Mouse (Mus musculus): ENCODE data around the gene Tmem204. TPM values are rescaled to one million over a fixed set of nuclear protein-coding genes. Genes with fewer than 3 reads are reported as not detected.
A peak's percentile ranks its signal among the peaks of the same experiment; 100 is the strongest.

Tmem204 gene
- polyA plus RNA-seq, 1 experiment from 2014 or later, result 10.7 TPM

GRCm38 (mm10) chr17:25115664-25116432, 32.5 kb upstream of the Tmem204 start, which contains the start of gene Telo2:
Gene Telo2, minus strand, starts transcription at chr17:25115967.
- 0 out of 2 replicates have a peak, but pooled peaks cover 2% of the 10 kb centered on the region for H3K27me3 ChIP-seq (ENCODE audit: control insufficient read depth, insufficient read depth, low read length)
- 0 out of 2 replicates have a peak, but pooled peaks cover 3% of the 10 kb centered on the region for H3K4me1 ChIP-seq (replicated peaks; ENCODE audit: control insufficient read depth, insufficient read depth, low read length)
- WGBS, result 6% methylated on average over 40 of the region's 40 CpGs
- peak within 1 kb of the TSS; percentile 79 for H3K27ac ChIP-seq (ENCODE audit: low read depth, low read length)
- DNase-seq (ENCODE audit: low spot score), result peak; percentile 95
- 0 out of 2 replicates have a peak, but pooled peaks cover under 1% of the 10 kb centered on the region for H3K36me3 ChIP-seq (ENCODE audit: control insufficient read depth, insufficient read depth, low read length)
- H3K4me2 ChIP-seq (replicated peaks; ENCODE audit: low read depth, low read length), result peak within 1 kb of the TSS; percentile 98
- peak within 1 kb of the TSS; percentile 60 for H3K9ac ChIP-seq (ENCODE audit: low read depth, low read length)
- H3K9me3 ChIP-seq (ENCODE audit: control insufficient read depth, low read length), result no peaks in the 10 kb centered on the region
- H3K4me3 ChIP-seq (ENCODE audit: low read depth, low read length), result peak within 1 kb of the TSS; percentile 57
- ATAC-seq (ENCODE audit: low FRiP score), result peak; percentile 93

GRCm38 (mm10) chr17:25114908-25115645, 31.7 kb upstream of the Tmem204 start:
- H3K27ac ChIP-seq (ENCODE audit: low read depth, low read length), result peak overlapping the region; percentile 79
- peak overlapping the region; percentile 60 for H3K9ac ChIP-seq (ENCODE audit: low read depth, low read length)
- WGBS, result 13% methylated on average over 23 of the region's 23 CpGs
- no peaks in the 10 kb centered on the region for H3K9me3 ChIP-seq (ENCODE audit: control insufficient read depth, low read length)
- peak overlapping the region; percentile 98 for H3K4me2 ChIP-seq (replicated peaks; ENCODE audit: low read depth, low read length)
- 0 out of 2 replicates have a peak, but pooled peaks cover 3% of the 10 kb centered on the region for H3K4me1 ChIP-seq (replicated peaks; ENCODE audit: control insufficient read depth, insufficient read depth, low read length)
- ATAC-seq (ENCODE audit: low FRiP score) (no peak), DNase-seq (ENCODE audit: low spot score) (no peak)
- 0 out of 2 replicates have a peak, but pooled peaks cover 3% of the 10 kb centered on the region for H3K36me3 ChIP-seq (ENCODE audit: control insufficient read depth, insufficient read depth, low read length)
- H3K4me3 ChIP-seq (ENCODE audit: low read depth, low read length), result peak overlapping the region; percentile 57
- no peaks in the 10 kb centered on the region for H3K27me3 ChIP-seq (ENCODE audit: control insufficient read depth, insufficient read depth, low read length)

GRCm38 (mm10) chr17:25112423-25112810, 29.0 kb upstream of the Tmem204 start:
- ATAC-seq (ENCODE audit: low FRiP score), result no peak
- Histone ChIP-seq H3K9me3 (ENCODE audit: control insufficient read depth, low read length) (no peaks in the 10 kb centered on the region), H3K36me3 (ENCODE audit: control insufficient read depth, insufficient read depth, low read length) (0 out of 2 replicates have a peak, but pooled peaks cover 3% of the 10 kb centered on the region)

GRCm38 (mm10) chr17:25111739-25112422, 28.5 kb upstream of the Tmem204 start:
- Histone ChIP-seq H3K4me1 (replicated peaks; ENCODE audit: control insufficient read depth, insufficient read depth, low read length) (0 out of 2 replicates have a peak, but pooled peaks cover 3% of the 10 kb centered on the region), H3K9ac (ENCODE audit: low read depth, low read length) (no peak overlapping the region), H3K36me3 (ENCODE audit: control insufficient read depth, insufficient read depth, low read length) (0 out of 2 replicates have a peak, but pooled peaks cover 3% of the 10 kb centered on the region), H3K4me3 (ENCODE audit: low read depth, low read length) (no peak overlapping the region), H3K9me3 (ENCODE audit: control insufficient read depth, low read length) (no peaks in the 10 kb centered on the region), H3K27me3 (ENCODE audit: control insufficient read depth, insufficient read depth, low read length) (no peaks in the 10 kb centered on the region), H3K27ac (ENCODE audit: low read depth, low read length) (no peak overlapping the region), H3K4me2 (replicated peaks; ENCODE audit: low read depth, low read length) (no peak overlapping the region)
- DNase-seq (ENCODE audit: low spot score), result no peak
- 86% methylated on average over 8 of the region's 8 CpGs for WGBS
- no peak for ATAC-seq (ENCODE audit: low FRiP score)

More at GRCm38 (mm10) chr17:25112423-25112810, 29.0 kb upstream of the Tmem204 start:
- Histone ChIP-seq H3K4me2 (replicated peaks; ENCODE audit: low read depth, low read length) (no peak overlapping the region), H3K27ac (ENCODE audit: low read depth, low read length) (no peak overlapping the region), H3K4me3 (ENCODE audit: low read depth, low read length) (no peak overlapping the region), H3K9ac (ENCODE audit: low read depth, low read length) (no peak overlapping the region), H3K27me3 (ENCODE audit: control insufficient read depth, insufficient read depth, low read length) (no peaks in the 10 kb centered on the region), H3K4me1 (replicated peaks; ENCODE audit: control insufficient read depth, insufficient read depth, low read length) (0 out of 2 replicates have a peak, but pooled peaks cover 3% of the 10 kb centered on the region)
- no peak for DNase-seq (ENCODE audit: low spot score)
- WGBS, result 81% methylated on average over 3 of the region's 3 CpGs

GRCm38 (mm10) chr17:25111220-25111619, 27.8 kb upstream of the Tmem204 start:
- Histone ChIP-seq H3K36me3 (ENCODE audit: control insufficient read depth, insufficient read depth, low read length) (0 out of 2 replicates have a peak, but pooled peaks cover 3% of the 10 kb centered on the region), H3K27ac (ENCODE audit: low read depth, low read length) (no peak overlapping the region), H3K4me3 (ENCODE audit: low read depth, low read length) (no peak overlapping the region), H3K4me2 (replicated peaks; ENCODE audit: low read depth, low read length) (no peak overlapping the region), H3K27me3 (ENCODE audit: control insufficient read depth, insufficient read depth, low read length) (no peaks in the 10 kb centered on the region), H3K9ac (ENCODE audit: low read depth, low read length) (no peak overlapping the region), H3K4me1 (replicated peaks; ENCODE audit: control insufficient read depth, insufficient read depth, low read length) (0 out of 2 replicates have a peak, but pooled peaks cover 3% of the 10 kb centered on the region), H3K9me3 (ENCODE audit: control insufficient read depth, low read length) (no peaks in the 10 kb centered on the region)
- DNase-seq (ENCODE audit: low spot score) (no peak), ATAC-seq (ENCODE audit: low FRiP score) (no peak)
- WGBS, result 89% methylated on average over 5 of the region's 5 CpGs

DNA sequence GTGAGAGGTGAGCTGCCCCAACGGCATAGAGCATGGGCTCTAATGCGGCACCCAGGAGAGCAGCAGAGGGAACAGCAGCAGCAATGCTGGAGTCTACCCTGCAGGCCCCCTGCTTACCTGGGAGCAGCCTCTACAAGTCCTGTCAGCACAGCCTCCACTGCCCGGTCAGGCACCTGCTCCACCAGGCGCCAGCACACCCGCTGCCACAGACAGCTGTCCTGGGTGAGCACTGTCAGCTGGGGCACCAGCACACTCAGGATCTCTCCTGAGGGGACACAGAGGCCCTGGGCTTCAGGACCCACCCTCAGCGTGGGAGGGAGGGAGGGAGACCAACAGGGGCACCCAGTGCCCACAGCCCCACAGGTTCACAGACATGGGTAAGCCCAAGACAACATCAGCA, 27.2 kb upstream of the Tmem204 start:
- no peaks in the 10 kb centered on the region for H3K9me3 ChIP-seq (ENCODE audit: control insufficient read depth, low read length)
- ATAC-seq (ENCODE audit: low FRiP score), result no peak
- no peak overlapping the region for H3K9ac ChIP-seq (ENCODE audit: low read depth, low read length)
- WGBS, result 92% methylated on average over 6 of the region's 6 CpGs
- no peaks in the 10 kb centered on the region for H3K27me3 ChIP-seq (ENCODE audit: control insufficient read depth, insufficient read depth, low read length)
- H3K4me3 ChIP-seq (ENCODE audit: low read depth, low read length), result no peak overlapping the region
- no peak for DNase-seq (ENCODE audit: low spot score)
- no peak overlapping the region for H3K27ac ChIP-seq (ENCODE audit: low read depth, low read length)
- 0 out of 2 replicates have a peak, but pooled peaks cover 3% of the 10 kb centered on the region for H3K4me1 ChIP-seq (replicated peaks; ENCODE audit: control insufficient read depth, insufficient read depth, low read length)
- no peak overlapping the region for H3K4me2 ChIP-seq (replicated peaks; ENCODE audit: low read depth, low read length)
- H3K36me3 ChIP-seq (ENCODE audit: control insufficient read depth, insufficient read depth, low read length), result 0 out of 2 replicates have a peak, but pooled peaks cover 3% of the 10 kb centered on the region

DNA sequence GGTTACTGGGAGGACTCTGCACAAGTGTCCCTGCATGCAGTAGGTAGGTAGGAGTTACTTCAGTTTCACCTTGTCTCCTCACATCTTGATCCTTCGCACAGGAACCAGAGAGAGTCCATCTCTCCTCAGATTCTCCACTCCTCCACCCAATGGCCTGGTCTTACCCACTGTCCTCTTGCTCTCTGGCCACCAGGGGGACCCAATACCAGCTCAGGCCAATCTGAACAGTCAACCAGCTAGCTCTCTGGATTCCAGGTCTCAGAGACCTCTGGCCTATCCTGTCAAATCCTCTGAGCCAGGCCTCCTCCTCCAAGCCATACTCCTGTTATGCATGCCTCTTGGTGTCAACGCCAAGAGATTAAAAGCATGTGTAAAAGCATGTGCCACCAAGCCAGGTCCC, 26.2 kb upstream of the Tmem204 start:
- peaks cover 3% of the 10 kb centered on the region; the same call in 1 of the 2 replicates for H3K36me3 ChIP-seq (ENCODE audit: control insufficient read depth, insufficient read depth, low read length)
- 91% methylated on average over 2 of the region's 2 CpGs for WGBS
- peak; percentile 53 for DNase-seq (ENCODE audit: low spot score)

GRCm38 (mm10) chr17:25107786-25108185, 24.4 kb upstream of the Tmem204 start:
- H3K9me3 ChIP-seq (ENCODE audit: control insufficient read depth, low read length), result no peaks in the 10 kb centered on the region
- H3K4me3 ChIP-seq (ENCODE audit: low read depth, low read length), result no peak overlapping the region
- H3K9ac ChIP-seq (ENCODE audit: low read depth, low read length), result no peak overlapping the region
- no peaks in the 10 kb centered on the region for H3K4me1 ChIP-seq (replicated peaks; ENCODE audit: control insufficient read depth, insufficient read depth, low read length)
- 86% methylated on average over 9 of the region's 16 CpGs for WGBS
- H3K27ac ChIP-seq (ENCODE audit: low read depth, low read length), result no peak overlapping the region
- ATAC-seq (ENCODE audit: low FRiP score) (no peak), DNase-seq (ENCODE audit: low spot score) (no peak)
- no peaks in the 10 kb centered on the region for H3K27me3 ChIP-seq (ENCODE audit: control insufficient read depth, insufficient read depth, low read length)
- no peak overlapping the region for H3K4me2 ChIP-seq (replicated peaks; ENCODE audit: low read depth, low read length)
- peaks cover 3% of the 10 kb centered on the region; the same call in 1 of the 2 replicates for H3K36me3 ChIP-seq (ENCODE audit: control insufficient read depth, insufficient read depth, low read length)

More for the DNA sequence above, 26.2 kb upstream of the Tmem204 start:
- H3K4me2 ChIP-seq (replicated peaks; ENCODE audit: low read depth, low read length), result no peak overlapping the region
- H3K9ac ChIP-seq (ENCODE audit: low read depth, low read length), result no peak overlapping the region
- no peak overlapping the region for H3K27ac ChIP-seq (ENCODE audit: low read depth, low read length)
- H3K4me1 ChIP-seq (replicated peaks; ENCODE audit: control insufficient read depth, insufficient read depth, low read length), result no peaks in the 10 kb centered on the region
- ATAC-seq (ENCODE audit: low FRiP score), result no peak
- no peaks in the 10 kb centered on the region for H3K9me3 ChIP-seq (ENCODE audit: control insufficient read depth, low read length)
- H3K4me3 ChIP-seq (ENCODE audit: low read depth, low read length), result no peak overlapping the region
- no peaks in the 10 kb centered on the region for H3K27me3 ChIP-seq (ENCODE audit: control insufficient read depth, insufficient read depth, low read length)

Data from hindbrain, embryonic 11.5 days (tissue).